Mouse (Mus musculus): ENCODE results near the gene Fcgrt. TPM values are rescaled to one million over a fixed set of nuclear protein-coding genes. Genes with fewer than 3 reads are reported as not detected.
"Not testable (repeated sequence)": the region's sequence is repeated elsewhere in the genome, so short reads cannot be mapped to it uniquely, and the experiment has no call there.

The Fcgrt gene
- total RNA-seq (2012; rRNA removed), result 0.26 and 0.27 TPM in 2 replicates
- polyA plus RNA-seq (2012; ENCODE audit: insufficient read depth in 1 of 2, insufficient read length in 2 of 2, low read depth in 1 of 2, low replicate concordance in 2 of 2, missing spikeins in 1 of 2), result 1 to 10 TPM in 1 of 2 experiments, not detected in 1; 1.7 TPM

GRCm38 (mm10) chr7:45103652-45104180 is at the start of gene Fcgrt:
Gene Fcgrt, minus strand, starts transcription at chr7:45103851.
- no peak within 1 kb of the TSS for H3K9ac ChIP-seq (ENCODE audit: control insufficient read depth, low read depth, low read length, poor library complexity, severe bottlenecking)
- H3K79me2 ChIP-seq (ENCODE audit: control insufficient read depth, insufficient read depth, low read length, poor library complexity), result no peaks in the 10 kb centered on the region
- no peak for TF ChIP-seq E2F4 (IDR thresholded peaks at IDR 0.05; ENCODE audit: borderline replicate concordance, low read depth, low read length)
- TF ChIP-seq POLR2AphosphoS5 (IDR thresholded peaks at IDR 0.05; ENCODE audit: borderline replicate concordance, low read depth, low read length), result no peak
- no peak for TF ChIP-seq USF1 (IDR thresholded peaks at IDR 0.05; ENCODE audit: low read depth, low read length)
- no peak for TF ChIP-seq TCF12 (IDR thresholded peaks at IDR 0.05; ENCODE audit: low read depth, low read length)
- TF ChIP-seq USF2 (IDR thresholded peaks at IDR 0.05; ENCODE audit: borderline replicate concordance in 1 of 2, insufficient read depth in 1 of 2, low read depth in 1 of 2, low read length in 2 of 2), result no peak
- TF ChIP-seq SMC3 (IDR thresholded peaks at IDR 0.05; ENCODE audit: low read depth, low read length), result no peak
- TF ChIP-seq SIN3A (IDR thresholded peaks at IDR 0.05; ENCODE audit: low read length), result no peak
- no peak for TF ChIP-seq JUND (IDR thresholded peaks at IDR 0.05; ENCODE audit: low read depth, low read length)
- peak; percentile 67 for DNase-seq (ENCODE audit: low read depth, low spot score)
- H3K4me1 ChIP-seq (ENCODE audit: control insufficient read depth in 1 of 2, insufficient read depth in 2 of 2, low read length in 2 of 2), result peaks cover 0 to 8% of the 10 kb centered on the region in 2 experiments; a peak in 2 of 4 replicates
- H3K4me3 ChIP-seq (ENCODE audit: control insufficient read depth in 1 of 2, insufficient read depth in 1 of 2, low read depth in 2 of 2, low read length in 2 of 2), result no peak within 1 kb of the TSS
- no peaks in the 10 kb centered on the region for H3K9me3 ChIP-seq (replicated peaks; ENCODE audit: insufficient read depth, low read length)
- no peak within 1 kb of the TSS for H3K27ac ChIP-seq (ENCODE audit: control insufficient read depth, low read depth, low read length)
- H3K36me3 ChIP-seq (ENCODE audit: control insufficient read depth in 1 of 2, insufficient read depth in 2 of 2, low read length in 2 of 2), result no peaks in the 10 kb centered on the region
- H3K27me3 ChIP-seq (ENCODE audit: control insufficient read depth in 1 of 2, insufficient read depth in 2 of 2, low read length in 2 of 2), result no peaks in the 10 kb centered on the region

GRCm38 (mm10) chr7:45153052-45153451 is 49.4 kb upstream of the Fcgrt start:
- peaks cover 4 to 12% of the 10 kb centered on the region in 2 experiments; a peak in 3 of 4 replicates for H3K4me1 ChIP-seq (ENCODE audit: control insufficient read depth in 1 of 2, insufficient read depth in 2 of 2, low read length in 2 of 2)
- not testable (repeated sequence) for H3K79me2 ChIP-seq (ENCODE audit: control insufficient read depth, insufficient read depth, low read length, poor library complexity); H3K4me3 ChIP-seq (ENCODE audit: control insufficient read depth in 1 of 2, insufficient read depth in 1 of 2, low read depth in 2 of 2, low read length in 2 of 2); H3K9me3 ChIP-seq (replicated peaks; ENCODE audit: insufficient read depth, low read length); H3K27me3 ChIP-seq (ENCODE audit: control insufficient read depth in 1 of 2, insufficient read depth in 2 of 2, low read length in 2 of 2); H3K27ac ChIP-seq (ENCODE audit: control insufficient read depth, low read depth, low read length); H3K36me3 ChIP-seq (ENCODE audit: control insufficient read depth in 1 of 2, insufficient read depth in 2 of 2, low read length in 2 of 2)
- TF ChIP-seq MYC (IDR thresholded peaks at IDR 0.05; ENCODE audit: low read depth, low read length), result 0 out of 2 replicates have a peak, but pooled peaks have one; percentile 37
- 0 out of 6 replicates have a peak, but pooled peaks of 1 of the 3 experiments have one; percentile 3 for TF ChIP-seq CTCF (IDR thresholded peaks at IDR 0.05 in 2 of 3, conservative IDR thresholded peaks at IDR 0.05 in 1 of 3; ENCODE audit: control insufficient read depth in 1 of 3, insufficient read depth in 1 of 3, low read depth in 2 of 3, low read length in 3 of 3, poor library complexity in 1 of 3, severe bottlenecking in 1 of 3)
- TF ChIP-seq MAFK (IDR thresholded peaks at IDR 0.05; ENCODE audit: borderline replicate concordance, low read depth, low read length), result peak; percentile 24; the same call in 1 of the 2 replicates
- peak; percentile 94 for TF ChIP-seq TBP (IDR thresholded peaks at IDR 0.05; ENCODE audit: low read depth, low read length)
- DNase-seq (ENCODE audit: low read depth, low spot score), result peak; percentile 31
- peak overlapping the region; percentile 99 for H3K9ac ChIP-seq (ENCODE audit: control insufficient read depth, low read depth, low read length, poor library complexity, severe bottlenecking)

GRCm38 (mm10) chr7:45151303-45151702 is 47.7 kb upstream of the Fcgrt start:
- H3K4me3 ChIP-seq (ENCODE audit: control insufficient read depth in 1 of 2, insufficient read depth in 1 of 2, low read depth in 2 of 2, low read length in 2 of 2), result no peak overlapping the region
- H3K9ac ChIP-seq (ENCODE audit: control insufficient read depth, low read depth, low read length, poor library complexity, severe bottlenecking), result no peak overlapping the region
- H3K27me3 ChIP-seq (ENCODE audit: control insufficient read depth in 1 of 2, insufficient read depth in 2 of 2, low read length in 2 of 2), result no peaks in the 10 kb centered on the region
- H3K9me3 ChIP-seq (replicated peaks; ENCODE audit: insufficient read depth, low read length), result no peaks in the 10 kb centered on the region
- peaks cover 7% of the 10 kb centered on the region; the same call in 1 of the 2 replicates for H3K79me2 ChIP-seq (ENCODE audit: control insufficient read depth, insufficient read depth, low read length, poor library complexity)
- H3K27ac ChIP-seq (ENCODE audit: control insufficient read depth, low read depth, low read length), result no peak overlapping the region
- no peak for TF ChIP-seq POLR2AphosphoS2 (IDR thresholded peaks at IDR 0.05; ENCODE audit: low read length)
- TF ChIP-seq ELF1 (IDR thresholded peaks at IDR 0.05; ENCODE audit: low read depth, low read length), result no peak
- no peak for TF ChIP-seq SMC3 (IDR thresholded peaks at IDR 0.05; ENCODE audit: low read depth, low read length)
- TF ChIP-seq TAL1 (IDR thresholded peaks at IDR 0.05; ENCODE audit: low read length), result no peak
- no peak for TF ChIP-seq POLR2A (IDR thresholded peaks at IDR 0.05; ENCODE audit: control insufficient read depth in 1 of 2, insufficient read depth in 1 of 2, low read depth in 1 of 2, low read length in 2 of 2, poor library complexity in 1 of 2)
- TF ChIP-seq EP300 (IDR thresholded peaks at IDR 0.05; ENCODE audit: low read depth in 1 of 2, low read length in 2 of 2), result no peak
- no peak for TF ChIP-seq CTCF (IDR thresholded peaks at IDR 0.05 in 2 of 3, conservative IDR thresholded peaks at IDR 0.05 in 1 of 3; ENCODE audit: control insufficient read depth in 1 of 3, insufficient read depth in 1 of 3, low read depth in 2 of 3, low read length in 3 of 3, poor library complexity in 1 of 3, severe bottlenecking in 1 of 3)
- TF ChIP-seq BHLHE40 (IDR thresholded peaks at IDR 0.05; ENCODE audit: borderline replicate concordance, low read depth, low read length), result no peak
- no peak for TF ChIP-seq ZNF384 (IDR thresholded peaks at IDR 0.05; ENCODE audit: low read depth, low read length)
- no peak for TF ChIP-seq ZKSCAN1 (IDR thresholded peaks at IDR 0.05; ENCODE audit: low read depth, low read length)
- TF ChIP-seq CHD1 (IDR thresholded peaks at IDR 0.05; ENCODE audit: low read depth, low read length), result no peak
- no peak for TF ChIP-seq ETS1 (IDR thresholded peaks at IDR 0.05; ENCODE audit: low read depth, low read length)
- no peak for TF ChIP-seq USF1 (IDR thresholded peaks at IDR 0.05; ENCODE audit: low read depth, low read length)
- no peak for DNase-seq (ENCODE audit: low read depth, low spot score)
- peaks cover 4 to 12% of the 10 kb centered on the region in 2 experiments; a peak in 3 of 4 replicates for H3K4me1 ChIP-seq (ENCODE audit: control insufficient read depth in 1 of 2, insufficient read depth in 2 of 2, low read length in 2 of 2)
- H3K36me3 ChIP-seq (ENCODE audit: control insufficient read depth in 1 of 2, insufficient read depth in 2 of 2, low read length in 2 of 2), result peaks cover 0 to 7% of the 10 kb centered on the region in 2 experiments; a peak in 3 of 4 replicates
